Mouse (Mus musculus) limb, embryonic 12.5 days (tissue): ENCODE measurements around the gene Erich6. TPM values are rescaled to one million over a fixed set of nuclear protein-coding genes. Genes with fewer than 3 reads are reported as not detected.

Experiments
- ATAC-seq: fragments of 200-750 bp; cut with Nextera tagmentation; 2 replicates; pipeline ENCODE4 v1.8.0; 2017; ENCODE audit warnings: low read depth, moderate TSS enrichment; ENCODE audit not compliant: insufficient number of reproducible peaks, insufficient read depth, low FRiP score, low TSS enrichment
- H3K27ac ChIP-seq: fragments of 300-500 bp; sonication (generic); 2 replicates; pipeline ENCODE4 v1.5.1; 2016; ENCODE audit warnings: mild to moderate bottlenecking, moderate library complexity
- H3K27me3 ChIP-seq: fragments of 300-500 bp; sonication (generic); 2 replicates; pipeline ENCODE4 v1.6.1; 2016; ENCODE audit warnings: mild to moderate bottlenecking, moderate library complexity
- H3K36me3 ChIP-seq: fragments of 300-500 bp; sonication (generic); 2 replicates; pipeline ENCODE4 v1.6.1; 2016; ENCODE audit warnings: mild to moderate bottlenecking, moderate library complexity
- H3K4me1 ChIP-seq: fragments of 300-500 bp; sonication (generic); replicated peaks from 2 replicates; pipeline ENCODE4 v1.6.1; 2016
- H3K4me2 ChIP-seq: fragments of 300-500 bp; sonication (generic); 2 replicates; pipeline ENCODE4 v1.6.1; 2016; ENCODE audit warnings: mild to moderate bottlenecking, moderate library complexity
- H3K4me3 ChIP-seq: fragments of 300-500 bp; sonication (generic); replicated peaks from 2 replicates; pipeline ENCODE4 v1.5.1; 2016; ENCODE audit warnings: mild to moderate bottlenecking
- H3K9ac ChIP-seq: fragments of 300-500 bp; sonication (generic); replicated peaks from 2 replicates; pipeline ENCODE4 v1.6.1; 2016; ENCODE audit warnings: mild to moderate bottlenecking, moderate library complexity
- H3K9me3 ChIP-seq: fragments of 300-500 bp; sonication (generic); 2 replicates; pipeline ENCODE4 v1.6.1; 2016; ENCODE audit warnings: mild to moderate bottlenecking, moderate library complexity
- WGBS: fragments of 180-500 bp; shearing (Covaris S2); methylation state at CpG from one replicate; pipeline ENCODE4 v1.1.7; 2016; 5-methylcytosine and 5-hydroxymethylcytosine counted together
- polyA plus RNA-seq: library from polyadenylated mRNA; unstranded; fragments of >200 nt; fragmentation: Nextera tagmentation; extraction: Ambion mirVana; gene quantifications from 2 replicates; pipeline ENCODE4 v1.2.1, GENCODE M21; 2016

Erich6 gene
- 0.09 TPM in 1 of 2 replicates, not detected in the other for polyA plus RNA-seq

DNA sequence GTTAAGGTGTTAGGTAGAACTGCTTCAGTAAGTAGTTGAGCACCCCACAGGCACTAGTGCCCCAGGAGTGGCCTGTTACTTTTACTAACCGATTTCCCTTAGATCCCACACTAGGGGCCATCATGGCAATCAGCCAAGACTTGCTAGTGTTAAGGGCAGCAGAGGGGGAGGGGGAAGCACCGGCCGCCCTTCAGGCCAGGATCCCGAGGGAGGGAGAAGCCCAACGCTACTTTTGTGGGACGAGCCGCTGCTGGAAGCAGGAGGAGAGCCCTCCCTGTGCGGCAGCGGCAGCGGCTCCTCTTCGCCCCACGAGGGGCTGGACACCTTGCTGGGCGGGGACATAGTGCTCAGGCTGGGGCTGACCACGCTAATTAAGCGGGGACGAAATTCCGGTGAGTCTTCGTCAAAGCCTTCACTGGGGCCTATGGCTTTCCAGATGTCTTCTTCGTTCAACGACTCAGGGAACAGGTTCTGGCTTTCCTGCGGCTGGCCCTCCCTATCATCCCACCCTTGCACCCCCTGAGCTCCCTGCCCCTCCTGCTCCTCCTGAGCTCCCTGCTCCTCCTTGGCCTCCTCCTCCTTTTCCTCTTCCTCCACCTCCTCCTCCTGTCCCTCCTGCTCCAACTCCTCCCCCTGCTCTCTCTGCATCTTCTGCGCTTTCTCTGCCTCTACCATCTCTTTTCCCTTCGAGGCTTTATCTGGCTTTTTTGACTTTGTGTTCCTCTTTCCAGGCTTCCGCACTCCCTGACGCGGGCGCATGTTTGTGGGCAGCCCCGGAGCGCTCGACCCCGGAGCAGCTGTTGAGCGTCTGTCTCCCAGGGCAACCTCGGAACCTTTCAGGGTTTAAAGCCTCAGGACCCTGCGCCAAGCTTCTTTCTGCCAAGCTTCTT, at the start of gene Erich6:
TSS of gene Erich6 (minus strand) at position 802 of the 890 bp plus-strand sequence.
- peak; percentile 75; the same call in 1 of the 2 replicates for ATAC-seq
- H3K4me1 ChIP-seq: peaks cover 8% of the 10 kb centered on the region
- peak within 1 kb of the TSS; percentile 96 for H3K4me2 ChIP-seq
- peak within 1 kb of the TSS; percentile 66 for H3K9ac ChIP-seq
- H3K9me3 ChIP-seq: peaks cover 3% of the 10 kb centered on the region; the same call in 1 of the 2 replicates
- H3K36me3 ChIP-seq: no peaks in the 10 kb centered on the region
- no peaks in the 10 kb centered on the region for H3K27me3 ChIP-seq
- WGBS: under 1% methylated on average over 34 of the region's 34 CpGs
- peak within 1 kb of the TSS; percentile 53 for H3K4me3 ChIP-seq
- 0 out of 2 replicates have a peak within 1 kb of the TSS, but pooled peaks have one; percentile 8 for H3K27ac ChIP-seq

DNA sequence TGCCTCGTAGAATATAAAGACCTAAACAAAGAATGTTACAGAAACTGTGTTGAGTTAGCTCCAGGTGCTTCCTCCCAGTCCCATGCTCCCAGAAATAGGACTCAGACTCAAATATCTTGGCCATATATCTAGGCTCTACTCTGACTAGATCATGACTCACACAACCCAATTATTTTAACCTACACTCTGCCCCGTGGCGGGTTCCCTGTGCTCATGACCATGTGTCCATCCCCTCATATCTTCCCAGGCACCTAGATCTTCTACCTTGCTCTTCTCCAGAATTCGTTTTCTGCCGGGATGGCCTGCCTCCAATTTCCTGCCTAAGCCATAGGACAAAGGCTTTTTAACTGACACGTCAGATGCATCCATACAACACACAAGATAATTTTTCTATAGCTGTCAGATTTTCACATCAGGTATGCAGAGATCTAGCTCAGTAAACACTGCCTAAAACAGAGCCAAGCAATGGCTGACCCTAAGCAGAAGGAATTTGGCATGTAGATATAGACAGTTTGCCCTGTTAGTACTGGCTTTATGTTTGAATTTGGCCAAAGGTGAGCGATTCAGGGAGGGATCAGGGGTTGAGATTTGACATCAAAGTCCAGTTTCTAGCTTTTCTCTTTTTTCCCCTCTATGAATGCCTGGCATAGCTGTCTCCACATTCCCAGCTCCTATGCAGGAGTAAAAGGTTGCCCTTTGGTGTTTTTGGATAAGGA, 49.4 kb upstream of the Erich6 start:
- Histone ChIP-seq H3K4me2 (no peak overlapping the region), H3K27me3 (no peaks in the 10 kb centered on the region), H3K4me3 (no peak overlapping the region), H3K36me3 (no peaks in the 10 kb centered on the region), H3K4me1 (peaks cover 14% of the 10 kb centered on the region), H3K9ac (no peak overlapping the region), H3K9me3 (no peaks in the 10 kb centered on the region), H3K27ac (no peak overlapping the region)
- no peak for ATAC-seq
- 85% methylated on average over 7 of the region's 7 CpGs for WGBS

DNA sequence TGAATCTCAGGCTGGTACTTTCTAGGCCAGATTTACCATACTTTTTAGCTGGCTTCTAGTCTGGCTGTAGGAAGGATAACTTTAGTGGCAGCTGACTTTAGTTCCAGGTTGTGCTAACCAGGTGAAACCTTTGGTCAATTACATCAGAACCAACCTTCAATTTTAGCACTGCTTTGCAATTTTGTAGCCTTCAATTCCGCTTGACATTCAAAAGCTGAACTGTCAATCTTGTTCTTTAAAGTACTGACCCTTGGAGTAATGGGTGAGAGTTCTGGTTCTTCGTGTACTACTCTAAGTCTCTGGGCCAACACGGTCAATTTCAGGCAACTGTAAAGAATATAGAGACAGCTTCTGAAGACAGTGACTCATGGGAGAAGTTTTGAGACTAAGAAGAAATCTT, 48.4 kb upstream of the Erich6 start:
- H3K27me3 ChIP-seq: no peaks in the 10 kb centered on the region
- no peak overlapping the region for H3K27ac ChIP-seq
- no peak overlapping the region for H3K4me3 ChIP-seq
- no peak overlapping the region for H3K9ac ChIP-seq
- peaks cover 22% of the 10 kb centered on the region for H3K4me1 ChIP-seq
- no peaks in the 10 kb centered on the region for H3K36me3 ChIP-seq
- 90% methylated on average over 3 of the region's 3 CpGs for WGBS
- H3K4me2 ChIP-seq: no peak overlapping the region
- no peak for ATAC-seq
- H3K9me3 ChIP-seq: no peaks in the 10 kb centered on the region

DNA sequence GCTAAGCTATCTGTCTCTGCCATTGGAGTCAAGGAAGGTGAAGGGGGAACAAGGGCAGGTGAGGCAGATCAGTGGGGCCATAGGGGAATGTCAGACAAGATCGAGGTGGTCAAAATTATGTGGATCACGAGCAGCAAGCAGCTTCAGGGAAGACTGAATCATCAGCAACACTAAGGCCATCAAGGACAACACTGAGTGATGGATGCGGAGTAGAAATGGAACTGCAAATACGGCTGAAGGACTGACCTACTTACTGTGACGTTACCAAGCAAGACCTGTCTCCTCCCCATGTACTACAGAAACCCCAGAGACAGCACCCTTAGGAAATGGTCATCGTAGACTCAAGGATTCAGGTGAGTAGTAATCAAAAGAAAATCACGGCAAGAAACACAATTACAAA, 46.3 kb upstream of the Erich6 start:
- Histone ChIP-seq H3K27ac (no peak overlapping the region), H3K9ac (no peak overlapping the region), H3K36me3 (no peaks in the 10 kb centered on the region), H3K4me3 (no peak overlapping the region), H3K4me1 (peaks cover 31% of the 10 kb centered on the region), H3K27me3 (no peaks in the 10 kb centered on the region), H3K4me2 (no peak overlapping the region), H3K9me3 (no peaks in the 10 kb centered on the region)
- WGBS: 85% methylated on average over 7 of the region's 7 CpGs
- ATAC-seq: no peak

DNA sequence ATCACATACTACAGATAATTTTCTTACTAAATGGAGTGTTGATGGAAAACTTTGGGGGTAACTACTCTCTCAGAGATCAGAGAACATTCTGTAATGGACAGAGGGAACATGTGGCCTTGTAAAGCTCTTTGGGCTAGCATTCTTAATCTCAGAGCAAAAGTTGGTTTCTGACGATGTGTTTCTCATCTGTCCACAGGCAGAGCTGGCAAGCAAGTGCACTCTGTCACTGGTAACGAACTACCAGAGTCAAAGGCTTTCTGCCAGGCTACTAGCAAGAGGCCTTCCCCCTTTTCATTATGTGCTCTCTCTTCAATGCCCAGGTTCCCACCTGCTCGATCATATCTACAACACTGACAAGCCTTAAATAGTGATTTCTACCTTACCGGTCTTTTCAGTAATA, 45.3 kb upstream of the Erich6 start:
- H3K9ac ChIP-seq: no peak overlapping the region
- no peaks in the 10 kb centered on the region for H3K9me3 ChIP-seq
- H3K27me3 ChIP-seq: no peaks in the 10 kb centered on the region
- 61% methylated on average over 4 of the region's 4 CpGs for WGBS
- peaks cover 39% of the 10 kb centered on the region for H3K4me1 ChIP-seq
- H3K4me2 ChIP-seq: no peak overlapping the region
- ATAC-seq: no peak
- H3K4me3 ChIP-seq: no peak overlapping the region
- no peaks in the 10 kb centered on the region for H3K36me3 ChIP-seq
- no peak overlapping the region for H3K27ac ChIP-seq

DNA sequence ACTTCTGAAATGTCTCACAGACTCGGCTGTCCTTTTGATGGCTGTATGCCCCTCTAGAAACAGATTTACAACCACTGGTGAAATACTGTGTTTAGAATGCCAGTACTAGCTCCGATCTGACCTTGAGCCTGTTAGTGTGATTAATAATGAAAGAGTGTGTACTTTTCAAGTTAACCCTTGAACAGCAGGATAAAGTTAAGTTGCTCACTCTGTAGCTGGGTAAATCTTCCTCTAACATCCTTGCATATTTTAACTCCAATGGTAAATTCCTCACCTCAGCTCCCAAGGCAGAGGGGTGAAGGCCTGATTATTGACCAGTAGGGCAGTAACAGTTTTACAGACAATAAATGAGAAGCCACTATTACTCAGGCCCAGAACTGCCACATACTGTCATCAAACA, 44.8 kb upstream of the Erich6 start:
- Histone ChIP-seq H3K27me3 (no peaks in the 10 kb centered on the region), H3K4me2 (no peak overlapping the region), H3K4me3 (no peak overlapping the region), H3K4me1 (peaks cover 44% of the 10 kb centered on the region), H3K27ac (no peak overlapping the region), H3K9ac (no peak overlapping the region), H3K9me3 (no peaks in the 10 kb centered on the region), H3K36me3 (no peaks in the 10 kb centered on the region)
- ATAC-seq: no peak
- 3% methylated on average over 2 of the region's 2 CpGs for WGBS

DNA sequence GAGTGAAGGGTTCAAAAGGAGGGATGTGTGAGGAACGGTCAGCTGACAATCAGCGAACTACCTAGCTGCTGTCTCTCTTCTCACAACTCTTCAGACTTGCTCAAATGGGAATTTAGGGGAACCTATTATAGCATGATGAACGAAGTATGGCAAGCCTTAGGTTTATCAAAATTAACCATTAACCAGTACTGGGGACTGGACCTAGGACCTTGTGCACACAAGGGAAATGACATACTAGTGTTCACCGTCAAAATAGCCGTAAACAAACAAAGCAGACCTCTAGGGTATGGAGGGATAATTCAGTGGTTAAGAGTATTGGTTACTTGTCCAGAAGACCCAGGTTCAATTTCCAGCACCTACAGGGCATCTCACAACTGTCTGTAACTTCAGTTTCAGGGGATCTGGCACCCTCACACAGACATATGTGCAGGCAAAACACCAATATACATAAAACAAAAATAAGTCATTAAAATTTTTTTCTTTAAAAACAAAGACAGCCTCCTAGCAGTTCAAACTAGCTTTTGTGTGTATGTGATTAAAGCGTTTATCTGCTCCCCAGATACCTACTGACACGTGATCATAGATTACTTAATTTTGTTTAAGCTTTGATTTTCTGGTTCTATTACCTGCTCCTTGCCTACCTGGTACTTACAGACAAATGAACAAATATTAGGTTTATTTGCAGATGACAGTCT, 44.1 kb upstream of the Erich6 start:
- WGBS: 77% methylated on average over 7 of the region's 7 CpGs
- H3K4me3 ChIP-seq: no peak overlapping the region
- H3K27me3 ChIP-seq: no peaks in the 10 kb centered on the region
- H3K9me3 ChIP-seq: no peaks in the 10 kb centered on the region
- no peak for ATAC-seq
- peaks cover 3% of the 10 kb centered on the region; the same call in 1 of the 2 replicates for H3K36me3 ChIP-seq
- no peak overlapping the region for H3K27ac ChIP-seq
- peaks cover 44% of the 10 kb centered on the region for H3K4me1 ChIP-seq
- H3K9ac ChIP-seq: no peak overlapping the region
- no peak overlapping the region for H3K4me2 ChIP-seq

DNA sequence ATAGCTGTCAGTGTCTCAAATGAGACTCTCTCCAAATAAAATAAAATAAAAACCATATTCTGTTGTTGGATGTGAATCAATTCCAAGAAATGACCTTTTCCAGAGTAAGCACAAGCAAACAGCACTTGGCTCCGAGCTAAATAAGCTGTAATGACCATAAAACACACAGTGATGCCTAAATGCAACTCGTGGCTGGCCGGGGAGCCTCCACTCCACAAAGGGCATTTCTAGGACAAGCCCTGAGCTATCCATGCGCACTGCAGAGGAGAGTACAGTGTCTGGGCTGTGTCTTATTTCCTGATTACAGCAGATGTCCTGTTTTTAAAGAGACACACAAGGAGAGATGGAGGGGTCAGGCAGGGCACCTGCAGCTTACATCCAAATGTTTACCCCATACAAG, 43.0 kb upstream of the Erich6 start:
- no peak for ATAC-seq
- Histone ChIP-seq H3K4me1 (peaks cover 44% of the 10 kb centered on the region), H3K9me3 (no peaks in the 10 kb centered on the region), H3K36me3 (peaks cover 14% of the 10 kb centered on the region; the same call in 1 of the 2 replicates), H3K4me3 (no peak overlapping the region), H3K27ac (peak overlapping the region; percentile 66), H3K9ac (no peak overlapping the region), H3K4me2 (no peak overlapping the region), H3K27me3 (no peaks in the 10 kb centered on the region)
- WGBS: 23% methylated on average over 4 of the region's 4 CpGs

DNA sequence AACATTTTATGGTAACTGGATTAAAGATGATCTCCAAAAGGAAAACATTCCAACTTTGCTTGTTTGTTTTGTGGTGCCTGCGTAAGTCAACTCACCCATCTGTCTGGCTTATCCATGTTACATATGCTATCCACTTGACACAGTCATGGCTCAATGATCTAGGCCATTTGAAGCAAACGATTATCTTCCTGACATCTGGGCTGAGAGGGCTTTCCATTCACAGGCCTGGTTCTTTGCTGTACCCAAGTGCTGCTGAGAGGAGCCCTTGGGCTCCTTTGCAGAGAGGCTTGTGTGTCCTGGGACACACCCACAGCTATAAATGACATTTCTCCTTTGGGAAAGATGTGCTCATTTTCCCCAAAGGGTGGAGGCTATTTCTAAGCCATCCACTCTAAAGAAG, 41.9 kb upstream of the Erich6 start:
- Histone ChIP-seq H3K4me3 (no peak overlapping the region), H3K27me3 (no peaks in the 10 kb centered on the region), H3K4me1 (peaks cover 44% of the 10 kb centered on the region), H3K27ac (peak overlapping the region; percentile 54), H3K4me2 (no peak overlapping the region), H3K9ac (no peak overlapping the region), H3K36me3 (peaks cover 15% of the 10 kb centered on the region; the same call in 1 of the 2 replicates), H3K9me3 (no peaks in the 10 kb centered on the region)
- WGBS: 62% methylated on average over 2 of the region's 2 CpGs
- no peak for ATAC-seq

DNA sequence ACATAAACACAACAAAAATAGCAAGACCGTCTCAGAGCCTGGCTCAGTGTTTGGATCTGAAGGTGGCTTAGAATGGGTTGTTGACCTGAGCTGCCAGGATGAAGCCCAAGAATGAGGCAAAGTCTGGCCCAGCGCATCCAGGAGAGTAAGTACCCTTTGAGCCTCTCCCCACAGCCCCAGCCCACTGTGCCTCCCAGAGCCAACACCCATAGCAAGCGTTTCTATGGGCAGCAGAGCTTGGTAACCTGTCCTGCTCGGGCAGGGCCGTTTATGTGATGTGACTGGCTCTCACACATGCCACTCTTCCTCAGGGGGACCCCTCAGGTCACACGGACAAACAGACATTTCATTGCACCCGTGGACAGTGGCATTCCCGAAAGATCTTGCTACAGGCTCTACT, 41.4 kb upstream of the Erich6 start:
- WGBS: 53% methylated on average over 8 of the region's 8 CpGs
- no peak overlapping the region for H3K4me2 ChIP-seq
- no peaks in the 10 kb centered on the region for H3K27me3 ChIP-seq
- H3K9me3 ChIP-seq: no peaks in the 10 kb centered on the region
- no peak overlapping the region for H3K27ac ChIP-seq
- H3K36me3 ChIP-seq: peaks cover 15% of the 10 kb centered on the region; the same call in 1 of the 2 replicates
- ATAC-seq: no peak
- H3K4me1 ChIP-seq: peaks cover 44% of the 10 kb centered on the region
- no peak overlapping the region for H3K9ac ChIP-seq
- no peak overlapping the region for H3K4me3 ChIP-seq

DNA sequence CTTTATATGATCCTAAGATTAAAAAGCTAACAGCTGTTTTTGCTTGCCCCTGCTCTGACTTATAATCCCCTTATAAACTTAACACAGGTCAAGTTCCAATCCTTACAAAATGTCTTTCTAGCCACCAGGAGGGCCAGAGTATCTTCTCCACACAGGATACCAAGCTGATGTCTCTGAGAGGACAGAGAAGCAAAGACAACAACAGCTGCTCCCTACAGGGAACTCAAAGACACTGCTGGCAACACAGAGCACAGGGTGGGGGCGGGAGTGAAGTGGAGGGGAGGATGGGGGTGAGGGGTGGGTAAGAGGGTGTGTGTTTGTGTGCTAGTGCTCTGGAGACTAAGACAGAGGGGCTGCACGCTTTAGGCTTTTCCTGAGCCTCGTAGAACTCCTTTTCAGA, 40.6 kb upstream of the Erich6 start:
- H3K27ac ChIP-seq: peak overlapping the region; percentile 23; the same call in 1 of the 2 replicates
- H3K9me3 ChIP-seq: no peaks in the 10 kb centered on the region
- 58% methylated on average over 3 of the region's 3 CpGs for WGBS
- no peaks in the 10 kb centered on the region for H3K27me3 ChIP-seq
- no peak overlapping the region for H3K4me3 ChIP-seq
- H3K4me2 ChIP-seq: 0 out of 2 replicates have a peak overlapping the region, but pooled peaks have one; percentile 1
- H3K4me1 ChIP-seq: peaks cover 48% of the 10 kb centered on the region
- peaks cover 15% of the 10 kb centered on the region; the same call in 1 of the 2 replicates for H3K36me3 ChIP-seq
- ATAC-seq: no peak
- H3K9ac ChIP-seq: no peak overlapping the region
